Mouse (Mus musculus): ENCODE data around the gene Gclc.

DNA sequence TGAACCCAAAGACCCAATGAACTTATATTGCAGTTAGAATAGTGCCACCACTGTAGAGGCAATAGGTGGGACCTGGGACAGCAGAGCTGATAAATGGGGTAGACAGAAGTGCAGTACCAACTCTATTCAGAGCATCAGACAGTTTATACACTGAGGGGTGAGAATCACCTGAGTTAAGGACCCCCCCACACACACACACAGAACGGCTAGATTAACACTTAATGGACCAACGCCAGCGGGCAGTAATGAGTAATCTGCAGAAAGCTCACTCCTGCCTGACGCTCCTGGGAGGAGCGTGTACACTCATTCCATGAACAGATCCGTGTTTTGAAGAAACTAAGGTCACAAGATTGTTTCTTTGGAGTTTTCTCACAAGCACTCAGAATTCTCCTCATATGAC, 5.4 kb downstream of the Gclc start:
- TF ChIP-seq CTCF (IDR thresholded peaks at IDR 0.05; ENCODE audit: low read depth, low read length) (no peak), POLR2A (IDR thresholded peaks at IDR 0.05; ENCODE audit: insufficient read depth, low read length) (no peak)

All from ES-Bruce4 (cell line).